Mouse (Mus musculus) heart, adult 2 months (tissue): ENCODE results near the gene Nup188.

Source experiments
- CTCF ChIP-seq: fragments of 200-600 bp; IDR thresholded peaks from 2 replicates; pipeline ENCODE4 v1.8.1; 2022; ENCODE audit warnings: antibody characterized with exemption, mild to moderate bottlenecking, moderate library complexity
- EP300 ChIP-seq: fragments of 200-500 bp; IDR thresholded peaks from 2 replicates; pipeline ENCODE4 v1.6.1; 2011; ENCODE audit warnings: low read depth, low read length, control low read depth; ENCODE audit not compliant: insufficient read depth
- POLR2A ChIP-seq: fragments of 200-500 bp; IDR thresholded peaks from 2 replicates; pipeline ENCODE4 v1.6.1; 2011; ENCODE audit warnings: mild to moderate bottlenecking, low read depth, low read length, control low read depth; ENCODE audit not compliant: insufficient read depth

DNA sequence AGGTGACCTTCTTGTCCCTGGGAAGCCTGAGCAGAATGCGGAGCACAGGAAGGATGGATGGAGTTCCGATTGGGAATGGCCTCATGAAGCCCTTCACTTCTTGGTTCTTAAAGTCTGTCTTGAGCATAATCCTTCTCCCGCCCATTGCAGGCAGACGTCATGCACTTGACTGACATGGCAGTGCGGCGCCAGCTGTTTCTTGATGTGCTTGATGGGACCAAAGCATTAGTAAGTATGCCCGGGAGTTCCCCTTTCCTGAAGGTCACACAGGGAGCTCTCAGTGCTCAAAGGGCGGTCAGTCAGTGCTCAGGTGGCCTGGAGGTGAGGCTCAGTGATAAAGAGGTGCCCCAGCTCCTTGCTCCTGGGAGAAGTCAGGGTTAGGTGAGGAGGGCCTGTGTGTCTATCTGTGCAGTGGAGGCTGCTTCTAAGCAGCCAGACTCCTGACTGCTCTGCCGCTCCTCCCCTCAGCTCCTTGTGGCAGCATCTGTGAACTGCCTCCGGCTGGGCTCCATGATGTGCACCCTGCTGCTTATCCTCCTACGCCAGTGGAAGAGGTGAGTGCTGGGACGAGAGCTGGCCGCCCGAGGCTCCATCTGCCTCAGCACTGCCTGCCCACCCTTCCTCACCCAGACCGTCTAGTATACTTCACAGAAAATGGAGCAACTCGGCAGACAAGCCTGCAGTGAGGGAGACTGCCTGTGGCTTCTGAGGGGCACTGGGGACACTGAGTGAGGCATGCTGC is 50.1 kb downstream of the Nup188 start:
- TF ChIP-seq CTCF: no peak
- TF ChIP-seq POLR2A: no peak
- no peak for TF ChIP-seq EP300
